Mouse (Mus musculus) forebrain, postnatal 0 days (tissue): ENCODE data around the gene Dcaf15. TPM values are rescaled to one million over a fixed set of nuclear protein-coding genes. Genes with fewer than 3 reads are reported as not detected.

Experiments
- ATAC-seq: fragments of 200-750 bp; cut with Nextera tagmentation; 2 replicates; pipeline ENCODE4 v1.8.0; 2017; ENCODE audit warnings: mild to moderate bottlenecking, moderate library complexity
- DNase-seq: peaks from one replicate; pipeline ENCODE4 v3.0.0-alpha.2; 2015
- H3K27ac ChIP-seq: fragments of 300-500 bp; sonication (generic); 2 replicates; pipeline ENCODE4 v1.5.1; 2014; ENCODE audit warnings: low read depth, mild to moderate bottlenecking, antibody characterized with exemption, low read length, moderate library complexity, mixed read lengths
- H3K27me3 ChIP-seq: fragments of 300-500 bp; sonication (generic); 2 replicates; pipeline ENCODE4 v1.6.1; 2014; ENCODE audit warnings: mild to moderate bottlenecking, low read length, mixed read lengths; ENCODE audit not compliant: insufficient read depth
- H3K36me3 ChIP-seq: fragments of 300-500 bp; sonication (generic); 2 replicates; pipeline ENCODE4 v1.6.1; 2014; ENCODE audit warnings: mild to moderate bottlenecking, moderate library complexity; ENCODE audit not compliant: insufficient read depth
- H3K4me1 ChIP-seq: fragments of 300-500 bp; sonication (generic); 2 replicates; pipeline ENCODE4 v1.6.1; 2014; ENCODE audit warnings: antibody characterized with exemption; ENCODE audit not compliant: insufficient read depth
- H3K4me2 ChIP-seq: fragments of 300-500 bp; sonication (generic); 2 replicates; pipeline ENCODE4 v1.6.1; 2014; ENCODE audit warnings: low read depth, mild to moderate bottlenecking, moderate library complexity
- H3K4me3 ChIP-seq: fragments of 300-500 bp; sonication (generic); 2 replicates; pipeline ENCODE4 v1.5.1; 2014; ENCODE audit warnings: low read depth, low read length, mixed read lengths
- H3K9ac ChIP-seq: fragments of 300-500 bp; sonication (generic); 2 replicates; pipeline ENCODE4 v1.6.1; 2014; ENCODE audit warnings: mild to moderate bottlenecking
- H3K9me3 ChIP-seq: fragments of 300-500 bp; sonication (generic); 2 replicates; pipeline ENCODE4 v1.6.1; 2016; ENCODE audit warnings: low read length
- CTCF ChIP-seq: sonication (generic); IDR thresholded peaks from 2 replicates; pipeline ENCODE4 v1.5.1; 2016; ENCODE audit warnings: antibody characterized with exemption, control low read depth, low read depth
- WGBS: fragments of 180-500 bp; shearing (Covaris S2); extraction: QIAGEN DNeasy Blood & Tissue Kit; methylation state at CpG from one replicate; pipeline ENCODE4 v1.1.7; 2014; 5-methylcytosine and 5-hydroxymethylcytosine counted together
- microRNA counts: library from miRNA; unstranded; fragments of <30 nt; microRNA quantifications from one replicate; lab custom pipeline; 2015
- microRNA-seq, 2 experiments: library from miRNA; unstranded; fragments of <30 nt; microRNA quantifications; one replicate each; pipeline ENCODE4; 2016
- polyA plus RNA-seq: library from polyadenylated mRNA; unstranded; fragments of >200 nt; fragmentation: Nextera tagmentation; extraction: Ambion mirVana; gene quantifications from 2 replicates; pipeline ENCODE4 v1.2.1, GENCODE M21; 2015
- total RNA-seq: library from RNA; depleted of rRNA; stranded (reverse); fragments of >200 nt; gene quantifications from 2 replicates; pipeline ENCODE4 v1.2.3, GENCODE M21; 2014; rRNA removed

Gene Dcaf15
- total and polyA plus RNA-seq, 2 experiments from 2014 or later: 16.3 to 63.2 TPM

GRCm38 (mm10) chr8:84059226-84059625 is 45.3 kb downstream of the Dcaf15 start:
- WGBS: 96% methylated on average over 2 of the region's 2 CpGs
- no peak for ATAC-seq
- DNase-seq: no peak
- Histone ChIP-seq H3K4me1 (no peaks in the 10 kb centered on the region), H3K36me3 (no peaks in the 10 kb centered on the region), H3K27ac (no peak overlapping the region), H3K9ac (no peak overlapping the region), H3K9me3 (no peaks in the 10 kb centered on the region), H3K4me3 (no peak overlapping the region), H3K4me2 (no peak overlapping the region), H3K27me3 (no peaks in the 10 kb centered on the region)
- TF ChIP-seq CTCF: no peak

DNA sequence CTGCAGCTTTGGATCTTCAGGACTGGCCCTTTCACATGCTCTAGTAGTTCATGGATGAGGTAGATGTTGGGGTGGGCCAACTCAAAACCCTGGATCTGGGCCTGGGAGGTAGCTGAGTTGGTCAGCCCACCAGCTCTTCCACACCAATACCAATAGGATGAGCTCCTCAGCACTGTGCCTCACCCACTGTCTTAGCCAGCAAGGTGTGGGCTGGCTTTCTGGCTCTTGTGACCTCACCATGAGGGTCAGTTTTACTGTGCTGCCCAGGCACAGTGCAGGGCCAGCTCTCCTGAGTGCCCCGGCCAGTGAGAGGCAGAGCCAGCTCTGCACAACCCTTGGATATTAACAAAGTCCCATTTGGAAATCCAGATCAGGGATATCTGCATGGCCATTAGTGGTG is 46.7 kb downstream of the Dcaf15 start:
- no peak for DNase-seq
- H3K9me3 ChIP-seq: no peaks in the 10 kb centered on the region
- H3K9ac ChIP-seq: no peak overlapping the region
- H3K27me3 ChIP-seq: no peaks in the 10 kb centered on the region
- H3K36me3 ChIP-seq: no peaks in the 10 kb centered on the region
- TF ChIP-seq CTCF: no peak
- WGBS: 82% methylated on average over 1 of the region's 1 CpGs
- H3K4me3 ChIP-seq: no peak overlapping the region
- H3K4me1 ChIP-seq: no peaks in the 10 kb centered on the region
- ATAC-seq: no peak
- no peak overlapping the region for H3K4me2 ChIP-seq
- no peak overlapping the region for H3K27ac ChIP-seq

GRCm38 (mm10) chr8:84053229-84053628 is 51.3 kb downstream of the Dcaf15 start:
- no peaks in the 10 kb centered on the region for H3K9me3 ChIP-seq
- H3K4me3 ChIP-seq: no peak overlapping the region
- no peaks in the 10 kb centered on the region for H3K27me3 ChIP-seq
- H3K4me2 ChIP-seq: no peak overlapping the region
- no peak for TF ChIP-seq CTCF
- no peak overlapping the region for H3K9ac ChIP-seq
- ATAC-seq (no peak), DNase-seq (no peak)
- WGBS: 94% methylated on average over 5 of the region's 5 CpGs
- H3K4me1 ChIP-seq: no peaks in the 10 kb centered on the region
- no peak overlapping the region for H3K27ac ChIP-seq
- no peaks in the 10 kb centered on the region for H3K36me3 ChIP-seq

- ATAC-seq (no peak), DNase-seq (no peak)
- Histone ChIP-seq H3K4me1 (no peaks in the 10 kb centered on the region), H3K9ac (no peak overlapping the region), H3K4me2 (no peak overlapping the region), H3K36me3 (no peaks in the 10 kb centered on the region), H3K27ac (no peak overlapping the region), H3K27me3 (no peaks in the 10 kb centered on the region), H3K9me3 (no peaks in the 10 kb centered on the region), H3K4me3 (no peak overlapping the region)
- no peak for TF ChIP-seq CTCF
- WGBS: 65% methylated on average over 3 of the region's 3 CpGs
Measured at GRCm38 (mm10) chr8:84052746-84053145, 51.8 kb downstream of the Dcaf15 start.

DNA sequence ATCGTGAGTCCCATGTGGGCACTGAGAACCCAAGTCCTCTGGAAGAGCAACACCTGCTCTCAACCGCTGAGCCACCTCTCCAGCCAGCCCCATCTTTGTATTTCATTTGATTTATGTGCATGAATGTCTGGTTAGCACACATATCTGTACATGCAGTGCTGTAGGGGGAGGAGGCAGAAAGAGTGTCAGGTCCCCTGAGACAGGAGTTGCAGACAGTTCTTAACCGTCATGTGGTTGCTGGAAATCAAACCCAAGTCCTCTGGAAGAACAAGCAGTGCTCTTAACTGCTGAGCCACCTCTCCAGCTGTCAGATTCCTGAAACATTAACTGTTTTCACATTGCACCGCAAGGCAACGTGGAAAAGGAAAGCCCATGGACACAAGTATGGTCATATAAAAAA is 56.4 kb downstream of the Dcaf15 start:
- Histone ChIP-seq H3K4me2 (no peak overlapping the region), H3K27ac (no peak overlapping the region), H3K9ac (no peak overlapping the region), H3K4me1 (no peaks in the 10 kb centered on the region), H3K27me3 (peaks cover 23% of the 10 kb centered on the region), H3K9me3 (no peaks in the 10 kb centered on the region), H3K4me3 (no peak overlapping the region), H3K36me3 (no peaks in the 10 kb centered on the region)
- TF ChIP-seq CTCF: no peak
- DNase-seq (no peak), ATAC-seq (no peak)
- WGBS: 80% methylated on average over 5 of the region's 5 CpGs

MicroRNAs within 50 kb of the gene (microRNA counts, 519-probe panel; counts per million panel counts)
- 4,164 counts per million, percentile 50 among the panel's probes with 10 or more counts for microRNA mmu-miR-709 (lab: Ali Mortazavi, UCI)

Small RNAs within 50 kb of the gene (microRNA-seq; reads per million reads assigned to microRNA genes)
- 0 reads per million in 2 experiments for gene Mir709

Other genes with a start within 250 kb of the Dcaf15 start
- gene Adgrl1, start 204.7 kb downstream of the Dcaf15 start, total RNA-seq: 248 and 259 TPM in 2 replicates
- gene Adgrl1, start 204.7 kb downstream of the Dcaf15 start, polyA plus RNA-seq: 38.5 and 56.5 TPM in 2 replicates
- 0.14 and 0.31 TPM in 2 replicates for gene Gm10644, start 149.6 kb downstream of the Dcaf15 start, total RNA-seq
- 0.14 and 0.40 TPM in 2 replicates for gene Gm10644, start 149.6 kb downstream of the Dcaf15 start, polyA plus RNA-seq
- 1.7 and 5.0 TPM in 2 replicates for gene Asf1b, start 149.3 kb downstream of the Dcaf15 start, total RNA-seq
- 4.7 and 5.1 TPM in 2 replicates for gene Asf1b, start 149.3 kb downstream of the Dcaf15 start, polyA plus RNA-seq
- 133 and 151 TPM in 2 replicates for gene Prkaca, start 131.8 kb downstream of the Dcaf15 start, total RNA-seq
- gene Prkaca, start 131.8 kb downstream of the Dcaf15 start, polyA plus RNA-seq: 172 and 215 TPM in 2 replicates
- 116 and 117 TPM in 2 replicates for gene Samd1, start 107.1 kb downstream of the Dcaf15 start, total RNA-seq
- 6.7 and 6.9 TPM in 2 replicates for gene Samd1, start 107.1 kb downstream of the Dcaf15 start, polyA plus RNA-seq
- 0.15 and 0.81 TPM in 2 replicates for gene 1700067K01Rik, start 103.3 kb downstream of the Dcaf15 start, total RNA-seq
- gene 1700067K01Rik, start 103.3 kb downstream of the Dcaf15 start, polyA plus RNA-seq: 0.36 and 0.86 TPM in 2 replicates
- gene 2210011C24Rik, start 92.6 kb downstream of the Dcaf15 start, total RNA-seq: not detected in 2 replicates
- 0.38 and 1.2 TPM in 2 replicates for gene 2210011C24Rik, start 92.6 kb downstream of the Dcaf15 start, polyA plus RNA-seq
- gene Palm3, start 83.3 kb downstream of the Dcaf15 start, total RNA-seq: 2.7 and 5.4 TPM in 2 replicates
- gene Palm3, start 83.3 kb downstream of the Dcaf15 start, polyA plus RNA-seq: 2.8 and 4.3 TPM in 2 replicates
- 0.31 and 0.86 TPM in 2 replicates for gene Il27ra, start 62.2 kb downstream of the Dcaf15 start, total RNA-seq
- 0.29 and 0.45 TPM in 2 replicates for gene Il27ra, start 62.2 kb downstream of the Dcaf15 start, polyA plus RNA-seq
- 0.33 TPM in 1 of 2 replicates, not detected in the other for gene Rln3, start 59.8 kb downstream of the Dcaf15 start, total RNA-seq
- not detected in 2 replicates for gene Rln3, start 59.8 kb downstream of the Dcaf15 start, polyA plus RNA-seq
- 3.3 and 4.7 TPM in 2 replicates for gene Gm10643, start 39.6 kb downstream of the Dcaf15 start, total RNA-seq
- 1.3 and 1.6 TPM in 2 replicates for gene Gm10643, start 39.6 kb downstream of the Dcaf15 start, polyA plus RNA-seq
- 22.2 and 31.2 TPM in 2 replicates for gene Rfx1, start 37.9 kb downstream of the Dcaf15 start, total RNA-seq
- 4.4 and 6.2 TPM in 2 replicates for gene Rfx1, start 37.9 kb downstream of the Dcaf15 start, polyA plus RNA-seq
- 0.08 and 0.24 TPM in 2 replicates for gene Podnl1, start 21.2 kb upstream of the Dcaf15 start, total RNA-seq
- gene Podnl1, start 21.2 kb upstream of the Dcaf15 start, polyA plus RNA-seq: 0.09 and 0.23 TPM in 2 replicates
- gene Cc2d1a, start 43.2 kb upstream of the Dcaf15 start, total RNA-seq: 64.2 and 70.1 TPM in 2 replicates
- gene Cc2d1a, start 43.2 kb upstream of the Dcaf15 start, polyA plus RNA-seq: 36.3 and 48.4 TPM in 2 replicates
- 3.5 and 6.0 TPM in 2 replicates for gene 4930432K21Rik, start 43.3 kb upstream of the Dcaf15 start, total RNA-seq
- 2.4 and 3.3 TPM in 2 replicates for gene 4930432K21Rik, start 43.3 kb upstream of the Dcaf15 start, polyA plus RNA-seq
- 1.7 and 3.2 TPM in 2 replicates for gene Nanos3, start 80.4 kb upstream of the Dcaf15 start, total RNA-seq
- gene Nanos3, start 80.4 kb upstream of the Dcaf15 start, polyA plus RNA-seq: 10.0 and 13.3 TPM in 2 replicates
- gene Zswim4, start 132.3 kb upstream of the Dcaf15 start, total RNA-seq: 36.5 and 47.7 TPM in 2 replicates
- 15.1 and 15.5 TPM in 2 replicates for gene Zswim4, start 132.3 kb upstream of the Dcaf15 start, polyA plus RNA-seq
- 130 and 146 TPM in 2 replicates for gene D8Ertd738e, start 145.0 kb upstream of the Dcaf15 start, total RNA-seq
- 255 and 310 TPM in 2 replicates for gene D8Ertd738e, start 145.0 kb upstream of the Dcaf15 start, polyA plus RNA-seq
- gene Mri1, start 152.6 kb upstream of the Dcaf15 start, total RNA-seq: 36.2 and 36.4 TPM in 2 replicates
- 32.0 and 39.8 TPM in 2 replicates for gene Mri1, start 152.6 kb upstream of the Dcaf15 start, polyA plus RNA-seq
- gene Ccdc130, start 165.6 kb upstream of the Dcaf15 start, total RNA-seq: 23.3 and 23.4 TPM in 2 replicates
- 22.2 and 22.4 TPM in 2 replicates for gene Ccdc130, start 165.6 kb upstream of the Dcaf15 start, polyA plus RNA-seq